Mouse (Mus musculus) thymus, postnatal 14 days (tissue): ENCODE measurements around the gene Dpf1.
A peak's percentile ranks its signal among the peaks of the same experiment; 100 is the strongest.

Experiments
- DNase-seq: peaks from one replicate; pipeline ENCODE4 v3.0.0; 2021

The Dpf1 gene

DNA sequence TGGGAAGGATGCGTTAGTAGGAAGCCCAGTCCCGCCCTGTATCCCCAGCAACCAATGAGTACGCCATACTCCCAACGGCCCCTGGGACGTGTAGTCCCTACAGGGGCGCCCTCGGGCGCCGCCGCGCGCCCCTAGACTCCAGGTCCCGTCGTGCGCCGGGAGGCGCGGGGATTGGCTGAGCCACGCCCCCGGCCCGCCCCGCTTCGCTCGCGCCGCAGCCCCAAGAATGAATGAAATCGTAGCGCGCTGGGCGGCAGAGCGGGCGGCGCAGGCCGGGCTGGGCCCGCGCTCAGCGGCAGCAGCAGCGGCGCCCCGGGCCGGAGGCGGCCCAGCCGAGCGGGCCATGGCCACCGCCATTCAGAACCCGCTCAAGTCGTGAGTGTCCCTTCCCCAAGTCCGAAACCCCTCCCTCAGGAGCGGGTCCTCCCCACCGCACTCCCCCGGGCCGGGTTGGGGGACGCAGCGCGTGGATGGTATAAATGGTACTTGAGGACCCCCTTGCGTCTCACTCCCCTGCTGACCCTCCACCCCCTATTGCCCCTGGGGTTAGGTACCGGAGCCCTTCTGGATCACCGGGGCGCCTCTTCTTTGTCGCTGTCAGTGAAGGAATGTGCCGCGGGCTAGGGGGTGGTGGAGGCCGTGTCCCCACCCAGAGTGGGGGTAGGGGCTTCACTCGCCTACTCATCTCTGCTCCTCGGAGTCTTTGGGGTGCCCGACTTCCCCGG, at the start of gene Dpf1:
Gene Dpf1, plus strand, starts transcription at position 214 of the 725 bp plus-strand sequence.
- peak; percentile 89 for DNase-seq

DNA sequence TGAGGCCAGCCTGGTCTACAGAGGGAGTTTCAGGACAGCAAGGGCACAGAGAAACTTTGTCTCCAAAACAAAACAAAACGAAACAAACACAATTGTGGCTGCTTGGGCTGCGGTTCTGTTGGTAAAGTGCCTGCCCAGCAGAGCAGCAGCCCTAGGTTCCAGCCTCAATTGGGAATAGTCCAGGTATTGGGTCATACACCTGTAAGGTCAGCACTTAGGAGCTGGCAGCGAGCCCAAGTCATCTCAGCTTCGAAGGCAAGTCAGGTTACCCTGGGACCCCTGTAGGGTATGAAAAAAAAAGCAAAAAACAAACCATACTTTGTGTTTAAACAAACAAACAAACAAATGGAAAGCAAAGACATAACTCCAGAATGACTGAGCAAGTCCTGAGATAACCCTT, 47.9 kb upstream of the Dpf1 start:
- DNase-seq, result no peak

DNA sequence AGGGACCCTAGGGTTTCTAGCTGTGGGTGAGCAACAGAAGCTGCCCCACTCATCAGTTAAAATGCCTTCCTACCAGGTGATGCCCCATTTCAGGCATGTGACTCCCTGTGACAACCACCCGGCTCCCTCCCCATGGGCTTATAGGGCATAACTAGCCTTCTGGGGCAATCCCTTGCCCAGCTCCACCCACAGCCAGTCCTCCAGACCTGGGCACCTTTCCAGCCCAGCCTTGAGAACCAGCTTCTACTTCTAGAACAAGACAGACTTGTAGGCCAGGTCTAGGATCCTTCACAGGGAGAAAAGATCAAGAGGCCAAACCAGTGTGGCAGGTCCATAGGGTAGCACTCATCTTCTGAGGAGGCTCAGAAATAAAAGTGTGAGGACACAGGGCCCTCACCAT, 46.4 kb upstream of the Dpf1 start:
- DNase-seq, result no peak

DNA sequence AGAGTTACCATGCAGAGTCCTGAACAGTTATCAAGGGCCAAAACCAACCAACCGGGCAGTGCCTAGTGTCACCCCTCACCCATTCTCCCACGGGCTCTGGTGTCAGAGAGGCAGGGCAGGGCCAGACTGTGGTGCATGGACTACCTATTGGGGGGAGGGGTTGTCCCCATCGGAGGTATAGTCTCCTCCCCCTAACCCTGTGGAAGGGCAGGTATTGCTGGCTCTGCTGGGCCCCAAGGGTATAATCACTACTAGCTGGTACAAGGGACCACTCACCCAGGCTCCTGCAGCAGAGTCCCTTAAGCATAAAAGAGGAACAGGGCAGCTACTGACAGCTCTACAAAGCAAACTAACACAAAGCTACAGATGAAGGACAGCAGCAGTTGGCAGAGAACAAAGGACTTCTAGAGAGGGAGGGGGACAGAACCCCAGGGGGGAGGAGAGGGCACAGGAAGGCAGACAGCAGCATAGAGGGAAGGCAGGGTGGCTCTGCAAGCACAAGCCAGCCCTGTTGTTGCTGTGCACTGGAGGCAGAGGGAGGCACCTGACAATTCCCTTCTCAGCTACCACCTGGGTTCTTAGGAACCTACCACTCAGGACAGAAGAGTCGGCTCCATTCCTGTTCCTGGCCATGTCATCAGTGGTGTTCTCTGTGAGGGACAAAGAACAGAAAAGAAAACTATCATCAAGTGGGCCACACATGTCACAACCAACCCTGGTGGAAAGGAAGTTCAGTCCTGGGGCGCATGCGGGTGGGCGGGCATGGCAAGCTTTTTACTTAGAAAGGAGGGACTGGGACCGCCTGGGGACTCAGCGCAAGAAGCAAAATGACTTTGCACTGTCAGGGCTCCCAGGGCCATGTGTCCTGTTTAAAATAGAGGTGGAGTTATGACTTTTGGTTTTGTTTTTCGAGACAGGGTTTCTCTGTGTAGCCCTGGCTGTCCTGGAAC, 43.7 kb upstream of the Dpf1 start:
- peak; percentile 61 for DNase-seq

DNA sequence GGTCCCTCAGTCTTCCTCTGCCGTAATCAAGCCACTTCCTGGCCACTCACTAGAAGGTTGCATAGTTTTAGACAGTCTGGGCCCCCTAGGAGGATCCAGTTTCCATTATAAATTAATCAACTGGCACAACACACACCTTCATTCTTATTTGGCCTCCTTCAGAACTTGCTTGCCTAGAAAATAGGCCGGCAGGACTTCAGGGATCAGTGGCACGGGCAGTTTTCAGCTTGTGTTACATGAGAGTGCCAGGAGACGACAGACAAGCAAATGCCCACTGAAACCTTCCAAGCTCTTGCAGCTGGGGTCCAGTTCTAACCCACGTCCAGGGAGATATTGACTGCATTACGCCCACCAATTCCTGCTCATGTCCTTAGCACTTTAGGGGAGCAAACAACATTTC, 41.6 kb upstream of the Dpf1 start:
- DNase-seq, result no peak

DNA sequence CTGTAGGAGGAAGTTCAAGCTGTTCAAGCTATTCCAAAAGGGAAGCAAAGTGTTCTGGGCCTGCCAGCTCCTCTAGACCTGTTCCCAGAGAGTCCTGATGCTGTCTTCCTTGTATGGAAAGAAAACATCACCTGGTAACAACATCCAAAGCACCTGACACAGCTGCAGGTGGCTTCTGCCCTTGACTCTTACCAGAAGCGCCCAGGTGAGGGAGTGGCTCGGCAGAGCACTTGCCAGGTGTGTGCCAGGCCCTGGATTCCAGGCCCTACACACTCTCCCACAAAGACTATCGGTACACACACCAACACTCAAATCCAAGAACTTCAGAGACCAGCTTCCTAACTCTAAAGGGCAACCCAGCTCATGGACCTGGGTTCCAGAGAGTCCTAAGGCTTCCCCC, 39.9 kb upstream of the Dpf1 start:
- no peak for DNase-seq

DNA sequence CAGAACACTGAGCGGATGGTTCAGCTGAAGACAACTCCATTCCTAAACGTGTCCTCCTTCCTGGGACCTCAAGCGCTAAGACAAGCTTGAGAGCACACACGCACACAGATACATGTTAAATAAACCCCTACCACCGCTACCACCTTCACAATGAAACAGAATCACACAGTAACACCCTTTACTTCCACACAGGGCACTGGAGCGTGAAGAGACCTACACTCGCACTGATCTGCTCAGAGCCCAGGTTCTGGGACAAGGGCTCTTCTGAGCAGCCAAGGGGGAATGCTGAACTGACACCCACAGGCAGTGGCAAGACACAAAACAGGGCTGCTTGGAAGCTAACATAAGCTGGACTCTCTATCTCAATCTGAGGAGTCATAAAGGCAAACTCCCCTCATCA, 38.1 kb upstream of the Dpf1 start:
- DNase-seq, result no peak

DNA sequence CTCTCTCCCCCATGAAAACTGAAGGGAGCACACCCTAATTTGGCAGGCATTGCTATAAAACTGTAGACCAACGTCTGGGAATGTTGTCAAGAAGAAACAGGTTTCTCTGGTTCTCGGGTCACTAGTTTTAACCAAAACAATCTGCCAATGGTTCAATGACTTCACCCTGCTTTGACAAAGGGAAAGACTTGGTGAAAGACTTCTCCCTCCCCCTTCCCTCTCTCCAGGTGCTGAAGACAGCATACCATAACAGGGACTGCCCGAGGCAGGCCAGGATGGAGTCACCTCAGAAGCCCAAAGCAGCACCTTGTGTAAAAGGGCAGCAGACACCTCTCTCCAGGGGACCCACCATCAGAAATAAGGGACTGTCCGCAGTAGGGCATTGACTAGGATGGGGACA, 36.8 kb upstream of the Dpf1 start:
- DNase-seq, result no peak

DNA sequence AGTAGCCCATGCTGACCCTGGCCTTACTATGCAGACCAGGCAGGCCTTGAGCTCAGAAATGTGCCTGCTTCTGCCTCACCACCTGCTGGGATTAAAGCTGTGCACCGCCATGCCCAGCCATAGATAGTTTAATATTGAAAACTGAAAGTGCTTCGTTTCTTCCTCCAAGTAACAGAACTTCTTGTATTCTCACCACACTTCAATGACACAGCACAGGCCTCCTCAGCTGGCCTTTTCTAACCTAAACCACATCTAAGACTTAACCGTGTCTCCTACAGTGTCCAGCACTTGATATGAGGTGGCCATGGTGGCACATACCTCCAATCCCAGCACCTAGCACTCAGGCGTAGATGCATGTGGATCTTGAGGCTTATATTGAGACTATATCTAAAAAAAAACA, 33.3 kb upstream of the Dpf1 start:
- DNase-seq, result no peak

DNA sequence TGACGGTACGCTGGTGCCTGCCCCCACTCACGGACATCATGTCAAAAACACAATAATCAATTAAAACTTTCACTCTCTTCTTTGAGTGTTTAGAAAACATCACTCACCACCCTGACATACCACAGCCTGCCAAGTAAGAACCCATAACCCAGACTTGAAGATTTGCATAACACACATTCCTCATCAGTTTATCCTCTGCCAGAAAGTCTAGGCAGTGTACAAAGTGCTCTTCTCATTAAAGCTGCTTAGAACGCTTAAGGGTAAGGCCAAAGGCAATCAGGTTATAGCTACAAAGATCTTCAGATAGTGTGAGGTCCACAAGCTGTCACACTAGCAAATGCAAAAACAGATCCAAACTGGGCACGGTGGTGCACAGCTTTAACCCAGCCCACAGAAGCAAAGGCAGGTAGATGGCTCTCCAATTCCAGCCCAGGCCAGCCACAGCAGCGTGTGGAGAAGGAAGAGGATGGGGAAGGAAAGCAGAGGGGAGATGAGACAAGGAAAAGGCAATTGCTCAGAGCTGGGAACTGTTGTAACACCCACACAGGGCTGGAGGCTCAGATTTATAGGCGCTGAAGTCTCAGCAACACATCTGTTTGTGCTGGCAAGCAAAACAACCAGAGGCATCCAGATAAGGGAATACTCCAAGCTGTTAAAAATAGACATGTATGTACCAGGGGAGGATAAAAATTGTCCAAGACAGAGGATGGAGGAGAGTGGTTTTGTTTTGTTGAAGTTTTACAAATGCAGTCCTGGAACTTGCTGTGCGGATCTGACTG, 31.9 kb upstream of the Dpf1 start:
- no peak for DNase-seq

DNA sequence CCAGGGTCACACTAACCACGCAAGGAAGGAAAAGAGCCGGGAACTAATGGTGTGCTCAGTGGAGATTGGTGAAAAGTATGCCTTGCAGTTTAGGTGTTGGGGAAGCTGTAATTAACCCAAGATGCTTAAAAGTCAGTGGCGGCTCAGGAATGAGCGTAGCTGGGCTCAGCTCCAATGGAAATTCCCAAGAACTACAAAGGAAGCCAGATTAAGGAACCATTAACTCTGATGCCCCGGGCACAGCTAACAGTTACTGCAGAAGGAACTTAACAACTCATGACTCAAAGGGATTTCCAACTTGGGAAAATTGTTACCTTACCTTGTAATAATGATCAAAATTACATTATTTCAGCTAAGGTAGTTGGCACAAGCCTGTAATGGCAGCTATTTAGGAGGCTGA, 27.0 kb upstream of the Dpf1 start:
- DNase-seq, result no peak

DNA sequence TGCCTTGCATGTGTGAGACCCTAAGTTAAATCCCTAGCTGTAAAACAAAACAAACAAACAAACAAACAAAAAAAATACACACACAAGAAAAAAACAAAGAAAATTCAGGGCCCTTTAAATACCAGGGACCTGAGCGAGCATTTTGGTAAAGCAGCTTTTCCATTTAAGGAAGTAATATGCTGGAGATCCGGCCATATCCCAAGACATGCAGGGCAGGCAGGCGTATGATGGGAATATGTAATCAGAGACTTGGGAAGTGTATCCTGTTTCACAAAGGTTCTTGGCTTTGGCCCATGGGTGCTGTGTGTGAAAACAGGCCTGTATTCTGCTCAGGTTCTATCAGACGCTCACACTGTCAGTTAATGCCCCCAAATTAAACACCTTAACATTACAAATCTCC, 26.2 kb upstream of the Dpf1 start:
- DNase-seq, result no peak

DNA sequence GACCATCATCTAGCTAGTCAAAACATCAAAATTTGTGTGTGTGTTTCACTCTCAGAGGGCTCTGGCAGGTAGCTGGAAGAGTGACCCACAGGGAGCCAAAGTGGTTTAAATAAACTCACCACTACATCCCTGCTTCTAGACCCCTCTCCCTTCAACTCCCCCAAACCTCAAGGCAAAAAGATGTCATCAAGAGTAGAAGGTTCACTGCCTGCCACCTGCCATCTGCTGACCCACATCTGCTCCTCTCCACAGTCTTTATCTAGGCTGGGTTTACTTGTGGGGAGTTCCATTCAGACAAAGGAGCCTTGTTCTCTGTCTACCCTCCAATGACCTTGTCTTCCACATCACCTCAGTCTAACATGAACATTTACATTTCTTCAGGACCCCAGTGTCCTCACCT, 24.5 kb upstream of the Dpf1 start:
- peak; percentile 57 for DNase-seq

DNA sequence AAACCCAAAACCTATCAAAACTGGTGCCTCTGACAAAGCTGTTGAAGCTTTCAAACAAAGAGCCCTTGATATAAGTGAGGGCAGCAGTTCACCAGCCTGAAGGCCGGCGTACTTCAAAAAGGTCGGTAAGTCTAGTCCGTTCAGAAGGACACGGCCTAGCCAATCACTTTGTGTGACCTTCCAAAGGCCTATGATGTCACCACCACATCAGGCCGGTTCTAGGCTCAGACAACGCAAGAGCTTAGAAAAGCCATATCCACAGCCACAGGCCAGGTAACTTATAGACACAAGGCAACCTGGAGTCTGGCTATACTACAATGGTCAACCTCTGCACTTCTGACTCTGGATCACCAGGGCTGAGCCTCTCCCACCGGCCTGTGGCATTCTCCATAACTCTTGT, 23.8 kb upstream of the Dpf1 start:
- DNase-seq, result peak; percentile 19

DNA sequence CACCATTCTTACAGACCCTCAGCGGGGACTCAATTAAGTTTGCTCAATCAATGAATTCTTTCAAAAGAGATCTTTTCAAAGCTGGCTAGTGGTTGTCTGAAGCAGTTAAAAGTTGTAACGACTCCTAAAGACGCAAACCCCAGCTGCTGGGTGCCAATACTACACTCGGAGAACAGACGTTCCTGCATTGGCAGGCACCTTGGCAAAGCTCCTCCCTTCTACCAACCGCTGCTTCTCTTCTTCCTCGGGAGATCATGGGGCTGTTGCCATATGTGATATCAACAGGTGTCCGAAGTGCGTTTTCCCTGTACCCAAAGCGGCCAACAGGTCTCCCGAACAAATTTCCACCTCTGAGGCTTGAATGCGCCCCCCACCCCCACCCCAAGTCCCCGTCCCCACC, 22.9 kb upstream of the Dpf1 start:
- peak; percentile 70 for DNase-seq

DNA sequence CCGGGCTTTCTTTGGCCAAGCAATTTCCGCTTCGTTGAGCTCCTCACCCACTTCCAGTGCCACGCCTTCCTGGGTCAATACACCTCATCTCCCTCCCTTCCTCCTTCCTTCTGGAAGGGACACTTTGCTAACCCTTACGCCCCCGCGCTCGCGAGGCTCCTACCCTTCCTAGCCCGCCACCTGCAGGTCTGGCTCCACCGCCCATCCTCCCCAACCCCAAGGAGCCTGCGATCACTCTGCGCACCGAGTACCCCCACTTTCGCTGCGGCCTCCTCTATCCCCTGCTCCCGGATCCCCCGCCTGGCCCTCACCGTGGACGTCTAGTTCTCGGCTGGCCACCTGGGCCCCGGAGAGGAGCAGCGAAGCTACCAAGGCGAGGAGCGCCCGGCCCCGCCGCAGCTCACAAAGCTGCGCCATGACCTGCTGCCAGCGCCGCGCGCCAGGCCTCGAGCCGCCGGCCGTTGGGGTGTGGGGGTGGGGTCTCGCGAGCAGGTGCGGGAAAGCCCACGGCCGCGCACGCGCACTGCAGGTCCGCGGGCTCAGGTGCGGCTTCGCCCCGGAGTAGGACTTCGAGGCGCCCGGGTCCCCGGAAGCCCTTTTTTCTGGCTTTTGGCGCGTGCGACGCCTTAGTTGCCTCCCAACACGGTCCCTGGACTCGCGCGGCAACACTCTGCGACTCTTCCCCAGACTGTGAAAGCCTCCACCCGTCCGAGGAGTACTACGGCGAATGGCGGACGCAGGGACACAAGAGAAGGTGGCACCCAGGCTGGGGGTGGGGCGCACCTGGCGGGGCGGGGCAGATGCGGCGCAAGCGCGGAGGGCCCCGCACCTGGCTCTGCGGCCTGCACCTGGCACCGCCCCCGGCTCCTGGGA, 22.3 kb upstream of the Dpf1 start, which contains the start of gene Spint2:
Gene Spint2, minus strand, starts transcription at position 712 of the 873 bp plus-strand sequence.
- peak; percentile 86 for DNase-seq

DNA sequence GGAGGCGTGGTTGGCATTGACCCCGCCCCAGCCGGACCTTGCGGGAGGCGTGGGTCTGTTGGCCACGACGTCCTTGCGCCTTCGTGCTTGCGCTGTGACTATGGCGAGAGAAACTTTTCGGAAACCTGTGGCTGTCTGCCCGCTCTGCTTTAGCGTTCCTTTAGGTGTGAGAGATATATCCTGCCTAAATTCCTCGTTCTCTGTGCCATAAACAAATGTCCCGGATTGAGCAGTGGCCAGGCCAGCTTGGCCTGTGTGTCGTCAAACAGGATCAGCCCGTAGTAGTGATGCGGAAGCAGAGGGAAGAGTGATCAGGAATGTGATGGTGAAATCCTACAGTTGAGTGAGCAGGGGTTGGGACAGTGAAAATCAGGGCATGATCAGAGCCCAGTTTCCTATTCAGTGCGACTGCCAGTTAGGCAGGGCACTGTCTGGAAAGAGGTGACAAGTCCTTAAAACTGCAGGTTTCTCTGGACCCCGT, 21.6 kb upstream of the Dpf1 start:
- no peak for DNase-seq

DNA sequence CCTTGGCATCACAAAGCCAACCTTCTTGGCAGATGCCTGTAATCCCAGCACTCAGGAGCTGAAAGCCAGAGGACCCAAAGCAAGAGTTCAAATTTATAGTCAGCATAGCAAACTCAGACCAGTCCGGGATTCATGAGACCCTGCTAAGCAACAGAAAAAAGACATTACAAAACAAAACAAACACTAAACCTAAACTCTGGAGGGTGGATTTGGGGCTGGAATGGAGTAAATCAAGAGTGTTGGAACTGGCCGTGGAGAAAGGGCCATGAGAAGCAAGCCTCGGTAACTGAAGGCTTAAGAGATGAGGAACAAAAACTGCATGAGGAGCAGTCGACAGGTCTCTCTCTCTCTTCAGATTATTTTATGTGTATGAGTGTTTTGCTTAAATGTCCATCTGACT, 19.9 kb upstream of the Dpf1 start:
- DNase-seq, result no peak

DNA sequence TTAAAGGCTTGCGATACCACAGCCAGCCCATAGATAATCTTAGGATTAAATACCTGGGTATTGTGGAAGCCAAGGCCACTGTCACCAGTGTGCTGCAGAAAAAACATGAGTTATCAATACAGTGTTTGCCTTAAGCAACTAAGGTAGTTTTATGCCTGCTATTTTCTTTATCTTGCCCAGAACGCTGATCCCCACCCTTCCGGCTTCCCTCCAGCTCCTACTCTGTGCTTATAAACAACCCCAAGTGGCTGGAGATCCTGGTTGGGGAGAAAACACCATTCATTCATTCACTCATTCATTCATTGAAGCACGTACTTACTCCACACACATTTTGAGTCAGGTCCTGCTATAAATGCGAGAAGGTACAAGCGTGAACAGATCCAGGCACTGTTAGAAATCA, 19.2 kb upstream of the Dpf1 start:
- no peak for DNase-seq

DNA sequence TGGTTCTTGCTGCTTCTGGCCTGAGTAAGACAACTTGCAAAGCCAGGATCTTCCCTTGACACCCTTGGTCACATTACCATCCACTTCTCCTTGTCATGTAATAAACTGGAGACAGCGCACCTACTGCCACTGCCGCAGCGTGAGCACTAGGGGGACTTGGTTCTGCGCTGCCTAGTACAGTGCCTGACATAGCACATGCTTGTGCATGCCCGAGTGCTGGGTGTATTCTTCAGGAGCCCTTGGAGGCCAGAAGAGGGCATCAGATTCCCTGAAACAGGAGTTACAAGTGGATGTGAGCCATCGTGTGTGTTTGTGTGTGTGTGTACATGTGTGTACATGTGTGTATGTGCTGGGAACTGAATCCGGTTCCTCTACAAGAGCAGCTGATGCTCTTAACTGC, 16.3 kb upstream of the Dpf1 start:
- no peak for DNase-seq

DNA sequence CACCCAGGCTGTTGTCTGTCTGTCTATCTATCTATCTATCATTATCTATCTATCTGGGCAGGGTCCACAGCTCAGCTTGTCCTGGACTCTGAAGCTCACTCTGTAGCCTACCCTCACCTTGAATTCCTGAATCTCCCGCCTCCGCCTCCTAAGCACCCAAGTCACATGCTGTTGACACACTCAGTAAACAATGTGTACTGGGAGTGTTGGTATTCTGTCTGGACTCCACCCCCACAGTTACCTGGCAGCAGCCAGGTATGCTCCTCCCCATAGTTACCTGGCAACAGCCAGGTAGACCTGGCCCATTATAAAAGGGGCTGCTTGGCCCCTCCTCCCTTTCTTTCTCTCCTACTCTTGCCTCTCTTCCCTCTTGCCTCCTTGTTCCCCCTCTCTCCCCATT, 15.7 kb upstream of the Dpf1 start:
- no peak for DNase-seq

DNA sequence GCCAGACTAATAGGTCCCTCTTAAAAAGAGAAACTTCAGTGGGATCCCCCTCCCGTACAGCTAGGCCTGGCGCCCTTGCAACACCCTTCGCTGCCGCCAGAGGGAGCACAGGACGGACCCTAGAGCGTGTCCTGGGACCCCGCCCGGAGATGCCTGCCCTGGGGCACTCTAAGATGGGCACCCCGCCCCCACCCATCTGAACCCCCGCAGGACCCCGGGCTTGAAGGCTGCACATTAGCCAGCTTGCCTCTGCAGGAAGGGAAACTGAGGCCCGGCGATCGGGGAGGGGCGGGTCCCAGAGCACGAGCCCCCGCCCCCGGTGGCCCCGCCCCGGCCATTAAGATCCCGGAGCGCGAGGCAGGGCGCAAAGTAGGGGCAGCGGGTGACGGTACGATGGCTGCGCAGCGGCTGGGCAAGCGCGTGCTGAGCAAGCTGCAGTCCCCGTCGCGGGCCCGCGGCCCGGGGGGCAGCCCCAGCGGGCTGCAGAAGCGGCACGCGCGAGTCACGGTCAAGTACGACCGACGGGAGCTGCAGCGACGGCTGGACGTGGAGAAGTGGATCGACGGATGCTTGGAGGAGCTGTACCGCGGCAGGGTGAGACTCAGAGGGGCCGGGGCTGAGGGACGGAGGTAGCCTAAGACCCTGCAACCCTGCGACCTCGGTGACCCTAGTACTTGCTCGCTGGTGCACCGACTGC, 14.7 kb upstream of the Dpf1 start, which contains the start of gene Ppp1r14a:
Gene Ppp1r14a, plus strand, starts transcription at position 367 of the 697 bp plus-strand sequence.
- peak; percentile 89 for DNase-seq
